Mouse (Mus musculus): Measurements from ENCODE around the gene Acadvl. TPM values are rescaled to one million over a fixed set of nuclear protein-coding genes. Genes with fewer than 3 reads are reported as not detected.
A peak's percentile ranks its signal among the peaks of the same experiment; 100 is the strongest.
"Not testable (repeated sequence)": the region's sequence is repeated elsewhere in the genome, so short reads cannot be mapped to it uniquely, and the experiment has no call there.

The Acadvl gene
- total RNA-seq, 2 experiments from 2014 or later = 56.4 to 67.1 TPM

DNA sequence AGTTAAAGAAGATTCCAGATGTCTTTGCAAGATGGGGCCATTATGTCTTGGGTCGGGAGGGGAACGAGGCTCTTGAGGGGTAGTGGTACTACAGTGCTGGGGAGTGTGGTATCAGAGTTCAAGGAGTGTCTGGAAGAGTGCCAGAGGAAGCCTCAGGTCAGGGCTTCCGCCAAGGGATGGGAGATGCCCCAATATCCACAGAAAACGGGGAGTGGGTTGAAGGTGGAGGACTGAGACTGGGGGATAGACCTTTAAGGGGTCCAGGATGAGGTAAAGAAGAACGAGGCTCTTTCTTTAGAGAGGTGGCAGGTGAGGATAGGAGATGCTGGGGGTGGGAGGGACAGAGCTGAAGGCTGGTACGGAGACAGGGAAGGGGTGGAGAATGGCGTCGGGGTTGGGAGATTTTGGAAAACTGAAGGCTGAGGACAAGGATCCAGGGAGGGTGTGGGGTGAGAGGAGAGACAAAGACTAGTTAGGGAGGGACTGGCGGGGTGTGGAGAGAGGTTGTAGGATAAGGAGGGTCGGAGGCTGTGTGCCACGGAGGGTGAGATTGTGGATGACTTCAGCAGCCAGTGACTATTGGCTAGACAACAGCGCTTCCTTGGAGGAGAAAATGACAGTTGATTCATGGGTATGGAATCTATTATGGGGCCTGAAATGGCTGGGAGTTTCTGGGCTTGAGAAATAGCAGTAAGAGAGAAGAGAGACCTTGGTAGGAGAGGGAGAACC lies 13.4 kb upstream of the Acadvl start:
- no peak for DNase-seq (ENCODE audit: low spot score in 2 of 2)

DNA sequence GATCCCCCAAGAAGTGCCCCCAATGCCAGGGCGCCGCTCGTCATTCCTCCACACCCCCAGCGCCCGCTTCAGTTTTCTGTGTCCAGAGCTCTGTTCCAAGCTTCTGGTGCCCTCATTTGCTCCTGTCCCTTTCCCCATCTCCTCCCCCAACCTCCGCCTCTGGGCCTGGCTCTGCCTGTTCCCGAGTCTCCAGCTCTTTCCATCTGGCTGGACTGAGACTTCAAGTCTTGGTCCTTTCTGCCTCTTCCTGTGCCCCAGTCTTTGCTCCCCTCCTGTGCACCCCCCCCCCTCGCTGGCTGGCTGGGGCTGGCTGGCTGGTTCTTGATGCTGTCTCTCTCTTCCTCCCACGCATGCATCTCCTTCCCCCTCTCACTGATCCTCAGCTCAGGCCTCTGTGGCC lies 12.2 kb upstream of the Acadvl start:
- no peak for DNase-seq (ENCODE audit: low spot score in 2 of 2)

DNA sequence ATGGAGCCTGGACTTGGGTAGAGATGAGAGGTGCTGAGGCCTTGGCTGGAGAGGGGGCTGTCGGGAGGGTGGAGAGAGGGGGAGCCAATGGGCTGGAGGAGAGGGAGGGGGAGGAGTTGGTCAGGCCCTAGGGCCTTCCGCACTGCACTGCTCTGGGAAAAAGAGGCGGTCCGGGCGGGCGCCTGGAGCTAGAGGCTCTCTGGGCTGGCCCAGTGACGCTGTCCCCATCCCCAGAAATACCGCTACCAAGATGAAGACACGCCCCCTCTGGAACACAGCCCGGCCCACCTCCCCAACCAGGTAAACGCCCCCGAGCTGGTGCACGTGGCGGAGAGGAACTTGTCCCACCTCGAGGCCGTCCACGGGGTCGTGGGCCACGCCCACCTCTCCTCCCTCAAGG lies 11.5 kb upstream of the Acadvl start:
- no peak for DNase-seq (ENCODE audit: low spot score in 2 of 2)

DNA sequence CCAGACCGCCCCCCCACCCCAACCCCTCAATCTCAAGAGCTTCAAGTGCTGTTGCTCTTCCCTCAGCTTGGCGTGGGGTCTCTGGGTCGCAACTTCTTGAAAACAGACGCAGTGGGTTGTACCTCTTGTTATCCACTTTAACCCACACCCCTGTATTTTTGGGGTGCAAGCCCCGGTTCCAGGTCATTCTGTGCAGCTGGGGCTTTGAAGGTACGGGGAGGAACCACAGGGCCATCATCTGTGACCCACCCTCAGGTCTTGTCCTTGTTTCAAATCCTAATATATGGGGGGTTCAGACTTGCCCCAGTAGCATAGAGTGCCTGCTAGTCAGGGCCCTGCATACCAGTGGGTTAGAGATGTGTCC lies 8.9 kb upstream of the Acadvl start:
- no peak for DNase-seq (ENCODE audit: low spot score in 2 of 2)

DNA sequence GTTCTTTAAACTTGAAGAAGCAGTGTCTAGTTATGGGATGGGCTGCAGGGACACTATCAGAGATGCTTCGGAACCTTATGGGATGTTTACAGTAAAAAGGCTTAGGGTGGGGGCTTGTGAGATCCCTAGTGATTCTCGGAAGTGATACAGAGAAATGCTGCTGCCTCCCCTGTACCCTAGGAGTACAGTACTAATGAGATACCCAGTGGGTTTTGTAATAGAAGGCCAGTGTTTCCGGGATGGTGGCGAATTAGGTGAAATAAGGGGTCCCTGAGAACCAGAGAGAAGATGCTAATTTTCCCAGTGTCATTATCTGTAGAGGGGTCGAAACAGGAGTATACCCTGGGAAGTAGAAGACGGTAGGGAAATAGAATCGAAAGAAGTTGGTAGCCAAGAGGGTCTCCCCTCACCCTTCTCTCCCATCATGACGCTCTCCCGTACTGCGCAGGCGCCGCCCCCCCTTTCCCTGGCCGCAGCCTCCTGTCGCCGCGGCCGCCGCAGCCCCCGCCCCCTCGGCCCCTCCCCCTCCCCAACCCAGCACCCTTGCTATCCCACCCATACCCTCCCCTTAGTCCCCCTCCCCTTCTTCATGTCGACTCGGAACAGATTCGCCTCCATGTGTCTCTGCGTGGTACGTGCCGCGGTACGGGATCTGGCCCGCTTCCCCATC lies 8.4 kb upstream of the Acadvl start:
- no peak for DNase-seq (ENCODE audit: low spot score in 2 of 2)

DNA sequence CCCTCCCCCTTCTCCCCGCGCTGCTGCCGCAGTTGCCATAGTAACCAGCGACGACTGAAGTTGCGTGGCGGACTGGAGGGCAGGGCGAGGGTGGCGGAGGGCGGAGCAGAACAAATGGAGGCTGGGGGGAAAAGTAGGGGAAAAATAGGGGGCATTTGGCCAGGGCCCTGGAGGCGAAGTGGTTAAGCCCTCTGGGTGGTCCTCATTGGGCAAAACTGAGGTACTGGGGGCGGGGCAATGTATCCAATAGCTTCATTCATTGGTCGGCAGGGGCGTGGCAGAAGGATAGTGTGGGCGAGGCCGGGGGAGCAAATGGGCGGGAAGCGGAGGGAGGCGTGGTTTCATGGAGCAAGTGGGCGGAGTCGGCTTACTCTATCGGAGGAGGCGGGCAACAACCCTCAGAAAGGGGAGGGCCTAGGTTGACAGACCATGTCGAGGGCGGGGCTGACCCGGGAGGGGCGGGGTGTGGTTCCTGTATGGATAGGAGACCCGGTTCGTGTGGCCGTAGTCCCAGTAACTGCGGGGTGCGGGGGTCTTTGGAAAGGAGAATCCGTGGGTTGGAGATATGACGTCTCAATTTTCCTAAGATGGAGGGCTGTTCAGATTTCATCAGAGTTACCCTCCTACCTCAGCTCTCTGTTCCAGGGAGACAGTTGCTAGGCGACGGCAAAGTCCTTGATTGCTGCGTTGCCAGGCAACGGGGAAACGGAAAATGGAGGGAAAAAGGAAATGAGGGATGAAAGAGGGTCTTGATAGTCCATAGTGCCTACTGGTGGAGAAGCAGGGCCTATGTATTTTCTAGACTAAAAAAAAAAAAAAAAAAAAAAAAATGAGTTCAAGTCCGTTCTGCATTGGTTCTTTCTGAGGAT lies 6.3 kb upstream of the Acadvl start:
- DNase-seq (ENCODE audit: low spot score in 2 of 2) = peak; percentile 96 to 98

DNA sequence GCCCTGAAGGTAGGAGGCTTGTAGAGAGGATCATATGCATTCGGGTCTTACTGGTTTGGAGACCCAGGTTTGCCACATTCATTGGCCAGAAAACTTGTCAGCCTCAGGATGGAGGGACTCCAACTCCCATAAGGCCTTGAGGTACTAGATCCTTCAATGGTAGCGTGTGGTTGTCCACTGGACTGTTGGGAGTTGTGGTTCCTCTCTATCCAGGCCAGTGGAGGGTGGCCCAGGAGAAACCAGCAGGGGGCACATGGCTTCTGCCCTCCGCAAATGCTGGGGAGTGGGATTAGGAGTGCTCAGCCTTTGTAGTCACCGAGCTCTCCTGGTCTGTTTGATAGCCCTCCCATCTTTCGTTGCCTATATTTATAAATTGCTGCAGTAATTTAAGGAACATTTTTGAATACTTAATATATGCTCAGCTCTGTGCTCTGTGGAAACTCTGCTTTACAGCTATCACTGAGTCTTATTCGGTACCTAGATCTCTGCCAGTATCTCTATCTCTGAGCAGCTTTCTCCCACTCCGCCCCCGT lies 5.6 kb upstream of the Acadvl start:
- DNase-seq (ENCODE audit: low spot score in 2 of 2) = peak; percentile 65 to 86

DNA sequence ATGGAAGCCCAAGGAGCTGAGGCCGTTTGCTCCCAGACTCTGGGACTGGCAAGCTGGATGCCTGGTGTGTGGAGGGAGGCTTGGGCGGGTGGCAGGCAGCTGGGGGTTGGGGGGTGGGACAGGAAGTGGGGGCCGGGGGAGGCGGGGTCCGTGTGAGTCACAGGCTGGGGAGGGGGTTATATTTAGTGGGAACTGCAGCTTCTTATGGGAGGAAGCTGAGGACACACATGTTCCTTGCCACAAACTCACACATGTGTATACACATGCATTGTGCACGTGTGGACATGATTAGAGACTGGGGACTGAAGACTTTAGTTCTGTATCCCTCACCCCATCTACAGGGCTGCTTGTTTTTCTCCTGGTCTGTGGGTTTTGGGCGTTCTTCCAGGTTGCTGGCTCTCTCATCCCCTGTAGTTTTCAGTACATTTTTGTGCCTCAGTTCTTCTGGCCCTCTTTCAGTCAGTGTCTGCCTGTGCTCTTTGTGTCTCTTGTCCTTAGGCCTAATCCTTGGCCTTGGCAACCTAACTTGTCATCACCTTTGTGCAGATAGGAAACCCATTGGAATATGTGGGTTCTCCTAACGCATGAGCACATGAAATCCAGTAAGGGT lies 4.9 kb upstream of the Acadvl start:
- DNase-seq (ENCODE audit: low spot score in 2 of 2) = peak in 1 of 2 experiments; percentile 65

DNA sequence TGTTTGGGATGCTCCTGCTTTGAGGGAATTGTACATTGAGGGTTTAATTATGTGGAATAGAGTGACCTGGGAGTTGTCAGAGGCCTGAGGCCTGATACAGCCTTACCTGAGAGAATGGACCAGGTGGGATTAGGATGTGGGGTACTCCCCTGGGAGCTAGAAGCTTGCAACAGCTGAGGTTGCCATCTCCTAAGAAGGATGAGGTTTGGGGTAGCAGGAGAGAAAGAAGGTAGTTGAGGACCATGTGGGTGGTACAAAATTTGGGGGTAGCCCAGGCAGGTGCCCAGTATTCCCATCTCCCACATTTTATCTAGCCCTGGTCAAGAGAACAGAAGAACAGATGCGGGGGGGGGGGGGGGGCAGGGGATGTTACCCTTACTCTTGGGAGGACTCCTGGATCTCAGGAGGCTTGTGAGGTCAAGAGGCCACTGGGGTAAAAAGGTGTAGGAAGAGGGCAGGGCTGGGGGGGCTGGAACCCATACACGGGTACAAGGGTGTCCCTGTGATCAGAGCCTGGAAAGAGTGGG lies 4.3 kb upstream of the Acadvl start:
- DNase-seq (ENCODE audit: low spot score in 2 of 2) = peak in 1 of 2 experiments; percentile 49

DNA sequence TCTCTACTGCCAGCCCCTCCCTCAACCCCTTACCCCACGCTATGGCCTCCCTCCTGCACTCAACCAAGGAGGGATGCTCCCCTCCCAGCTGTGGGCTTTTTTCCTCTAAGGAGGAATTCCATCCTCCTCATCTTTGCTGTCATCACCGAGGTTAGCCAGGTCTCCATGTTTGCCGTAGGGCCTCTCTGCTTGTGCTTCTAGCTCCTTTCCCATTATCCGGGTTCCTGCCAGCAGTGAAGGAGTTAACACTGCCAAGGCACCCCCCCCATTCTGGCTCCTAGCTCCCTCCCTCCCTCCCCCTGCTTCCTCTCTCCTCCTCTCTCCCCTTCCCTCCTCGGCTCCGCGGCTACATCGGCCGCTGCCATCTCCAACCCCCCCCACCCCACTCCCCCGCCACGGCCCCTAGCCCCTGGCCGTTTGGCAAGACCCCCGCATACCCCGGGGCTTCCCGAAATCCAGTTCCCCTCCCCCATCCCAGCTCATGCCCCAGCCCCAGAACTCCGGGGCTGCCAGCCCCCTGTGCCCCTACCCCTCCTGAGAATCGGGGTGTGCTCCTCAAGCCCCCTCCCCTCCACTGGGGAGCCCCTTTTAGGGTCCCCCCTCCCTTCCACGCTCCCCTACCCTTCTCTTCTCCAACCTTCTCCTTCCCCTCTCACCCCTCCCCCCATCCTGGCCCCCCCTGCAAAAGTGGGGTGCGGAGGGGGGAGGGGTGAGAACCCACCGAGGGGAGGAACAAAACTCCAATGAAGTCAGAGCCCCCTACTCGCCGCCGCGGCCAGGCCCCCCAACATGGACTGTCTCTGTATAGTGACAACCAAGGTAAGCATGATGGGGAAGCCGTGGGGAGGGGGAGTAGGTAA lies 3.1 kb upstream of the Acadvl start:
- DNase-seq (ENCODE audit: low spot score in 2 of 2) = peak in 1 of 2 experiments; percentile 71

DNA sequence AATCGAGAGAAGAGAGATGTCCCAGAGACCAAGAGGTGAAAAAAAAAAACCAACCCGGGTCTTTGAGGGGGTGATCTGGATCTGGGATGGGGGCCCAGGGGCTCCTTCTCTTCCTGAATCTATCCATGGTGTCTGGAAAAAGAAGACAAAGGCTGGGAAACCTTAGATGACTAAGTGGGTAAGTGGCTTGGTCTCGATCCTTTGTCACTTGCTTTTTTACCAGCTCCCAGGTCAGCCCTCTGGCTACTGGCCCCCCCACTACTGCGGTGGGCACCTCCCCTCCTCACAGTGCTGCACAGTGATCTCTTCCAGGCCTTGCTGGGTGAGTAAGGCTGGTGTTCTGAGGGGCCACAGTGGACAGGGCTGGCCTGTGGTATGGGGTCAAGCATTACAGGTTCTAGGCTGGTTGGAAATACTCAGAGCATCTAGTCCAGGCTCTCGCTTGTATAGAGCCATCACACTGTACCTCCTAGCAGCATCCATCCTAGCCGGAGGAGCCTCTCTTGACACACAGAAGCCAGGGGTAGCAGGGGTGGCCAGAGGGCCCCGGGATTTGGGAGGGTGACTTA lies 2.1 kb upstream of the Acadvl start:
- DNase-seq (ENCODE audit: low spot score in 2 of 2) = no peak

DNA sequence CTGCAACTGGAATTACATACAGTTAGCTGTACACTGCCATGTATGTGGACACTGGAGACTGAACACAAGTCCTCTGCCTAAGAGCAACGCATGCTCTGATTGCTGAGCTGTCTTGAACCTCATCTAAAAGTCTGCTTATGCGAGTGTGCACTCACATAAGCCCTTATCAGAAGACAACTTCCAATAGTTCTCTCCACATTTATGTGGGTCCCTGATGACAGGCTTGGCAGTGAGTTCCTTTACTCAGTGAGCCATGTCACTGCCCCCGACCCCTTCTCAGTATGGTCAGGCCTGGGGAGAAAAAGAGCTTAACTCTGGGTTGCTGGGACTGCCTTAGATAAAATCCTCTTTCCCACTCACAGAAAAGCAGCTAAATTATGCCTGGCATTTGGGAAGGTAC lies 1.5 kb upstream of the Acadvl start, which contains the start of gene Dlg4:
Gene Dlg4, plus strand, starts transcription at position 274 of the 400 bp plus-strand sequence.
- no peak for DNase-seq (ENCODE audit: low spot score in 2 of 2)

DNA sequence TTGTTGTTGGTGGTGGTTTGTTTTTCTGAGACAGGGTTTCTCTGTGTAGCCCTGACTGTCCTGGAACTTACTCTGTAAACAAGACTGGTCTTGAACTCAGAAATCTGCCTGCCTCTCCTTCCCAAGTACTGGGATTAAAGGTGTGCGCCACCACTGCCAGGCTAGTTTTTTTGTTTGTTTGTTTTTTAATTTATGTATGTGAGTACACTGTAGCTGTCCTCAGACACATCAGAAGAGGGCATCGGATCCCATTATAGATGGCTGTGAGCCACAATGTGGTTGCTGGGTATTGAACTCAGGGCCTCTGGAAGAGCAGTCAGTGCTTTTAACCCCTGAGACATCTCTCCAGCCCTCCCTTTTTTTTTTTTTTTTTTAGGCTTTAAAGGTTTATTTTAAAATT lies 966 bp upstream of the Acadvl start:
- DNase-seq (ENCODE audit: low spot score in 2 of 2) = not testable (repeated sequence)

DNA sequence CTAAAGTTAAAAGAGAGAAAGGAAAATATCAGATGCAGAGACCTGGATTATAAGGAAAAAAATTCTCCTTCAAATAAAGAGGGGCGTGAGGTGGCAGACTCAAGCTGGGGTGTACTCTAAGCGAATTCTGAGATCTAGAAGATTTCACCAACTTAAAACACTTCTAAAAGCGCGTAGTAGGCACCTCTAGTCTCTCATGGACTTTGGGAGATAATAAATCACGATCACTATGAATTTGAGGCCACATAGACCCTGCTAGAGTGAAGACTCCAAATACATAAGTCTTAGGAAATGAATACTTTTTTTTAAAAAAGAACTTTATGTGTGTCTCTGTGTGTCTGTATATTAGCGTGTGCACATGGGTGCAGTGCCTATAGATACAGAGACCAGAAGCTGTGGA lies 466 bp upstream of the Acadvl start:
- no peak for DNase-seq (ENCODE audit: low spot score in 2 of 2)

DNA sequence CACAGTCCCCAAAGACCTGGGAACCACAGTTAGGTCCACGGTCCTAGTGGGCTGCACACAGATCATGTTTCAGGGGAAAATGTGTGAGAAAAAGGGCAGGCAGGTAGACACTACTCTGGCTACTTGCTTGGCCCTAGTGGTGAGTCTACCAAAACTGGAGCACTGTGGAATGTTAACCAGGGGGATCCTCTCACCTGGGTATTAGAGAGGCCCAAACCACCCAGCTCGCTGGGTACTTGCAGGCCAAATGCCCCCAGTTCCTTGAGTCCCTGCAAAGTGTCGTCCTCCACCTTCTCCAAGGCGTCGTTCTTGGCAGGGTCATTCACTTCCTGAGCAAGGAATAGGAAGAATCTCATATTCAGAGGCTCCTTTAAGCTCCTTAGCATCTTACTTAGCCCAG lies 1.2 kb downstream of the Acadvl start:
- no peak for DNase-seq (ENCODE audit: low spot score in 2 of 2)

DNA sequence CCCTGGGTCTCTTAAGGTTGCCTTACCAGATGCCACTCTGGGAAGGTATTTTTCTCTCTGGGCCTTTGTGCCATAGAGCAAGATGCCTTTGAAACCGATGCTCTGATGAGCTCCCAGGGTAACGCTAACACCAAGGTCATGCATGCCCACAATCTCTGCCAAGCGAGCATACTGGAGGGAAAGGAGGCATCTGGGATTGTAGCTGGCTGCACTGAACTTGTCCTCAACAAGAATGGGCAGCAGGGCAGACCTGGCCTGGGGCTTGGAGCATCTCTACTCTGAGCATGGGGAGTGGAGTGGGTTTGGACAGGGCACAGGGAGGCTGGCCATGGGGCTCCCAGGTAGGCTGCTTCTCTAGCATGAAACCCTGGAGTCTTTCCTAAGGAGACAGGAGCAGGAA lies 1.8 kb downstream of the Acadvl start:
- no peak for DNase-seq (ENCODE audit: low spot score in 2 of 2)

DNA sequence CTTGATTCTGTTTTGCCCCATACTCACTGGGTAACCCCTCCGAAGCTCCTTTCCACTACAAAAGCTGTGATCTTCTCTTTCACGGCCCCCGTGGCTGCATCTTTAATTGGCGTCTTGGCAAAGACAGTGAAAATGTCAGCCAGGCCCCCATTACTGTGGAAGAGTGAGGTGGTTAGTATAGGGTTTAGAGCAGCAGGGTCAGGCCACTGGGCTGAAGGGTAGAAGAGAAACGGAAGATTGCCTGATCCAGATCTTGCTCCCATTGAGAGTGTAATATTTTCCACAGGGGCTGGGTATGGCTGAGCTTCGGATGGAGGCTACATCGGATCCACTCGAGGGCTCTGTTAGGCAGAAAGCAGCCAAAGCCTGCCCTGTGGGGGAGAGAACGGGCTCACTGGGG lies 2.3 kb downstream of the Acadvl start:
- no peak for DNase-seq (ENCODE audit: low spot score in 2 of 2)

DNA sequence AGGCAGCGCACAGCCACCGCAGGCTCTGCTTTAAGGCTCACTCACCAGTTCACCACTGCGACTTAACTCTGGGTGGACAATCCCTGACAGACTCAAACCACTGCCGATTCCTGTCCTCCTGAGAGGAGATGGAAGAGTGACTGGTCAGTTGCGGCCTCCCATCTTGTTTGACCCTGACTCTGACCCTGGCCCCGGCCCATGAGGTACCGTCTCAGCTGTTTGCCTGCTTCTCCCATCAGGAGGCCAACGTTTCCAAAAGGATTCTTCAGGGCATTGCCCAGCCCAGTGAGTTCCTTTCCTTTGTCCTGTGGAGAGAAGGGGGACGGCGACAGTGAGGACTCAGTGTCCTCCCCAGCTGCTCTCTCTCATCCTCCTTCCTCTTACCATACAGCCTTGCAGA lies 4.2 kb downstream of the Acadvl start:
- DNase-seq (ENCODE audit: low spot score in 2 of 2) = peak in 1 of 2 experiments; percentile 3

DNA sequence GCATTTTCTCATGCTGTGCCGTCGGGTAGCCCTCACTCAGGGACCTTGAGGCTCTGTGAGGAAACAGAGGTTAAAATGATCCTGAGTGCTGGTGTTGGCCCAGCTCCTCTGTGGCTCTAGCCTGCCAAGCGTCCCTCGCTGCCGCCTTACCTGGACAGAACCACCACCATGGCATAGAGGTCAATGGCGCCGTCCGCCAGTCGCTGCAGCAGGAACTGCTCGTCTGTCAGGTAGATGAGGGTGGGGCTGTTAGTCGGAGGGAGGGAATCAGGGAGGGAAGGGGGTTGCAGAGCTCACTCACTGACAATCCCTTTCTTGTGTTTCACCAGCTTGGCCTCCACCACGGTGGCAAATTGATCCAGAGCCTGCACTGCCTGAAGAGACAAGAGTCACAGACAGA lies 4.7 kb downstream of the Acadvl start:
- DNase-seq (ENCODE audit: low spot score in 2 of 2) = no peak

DNA sequence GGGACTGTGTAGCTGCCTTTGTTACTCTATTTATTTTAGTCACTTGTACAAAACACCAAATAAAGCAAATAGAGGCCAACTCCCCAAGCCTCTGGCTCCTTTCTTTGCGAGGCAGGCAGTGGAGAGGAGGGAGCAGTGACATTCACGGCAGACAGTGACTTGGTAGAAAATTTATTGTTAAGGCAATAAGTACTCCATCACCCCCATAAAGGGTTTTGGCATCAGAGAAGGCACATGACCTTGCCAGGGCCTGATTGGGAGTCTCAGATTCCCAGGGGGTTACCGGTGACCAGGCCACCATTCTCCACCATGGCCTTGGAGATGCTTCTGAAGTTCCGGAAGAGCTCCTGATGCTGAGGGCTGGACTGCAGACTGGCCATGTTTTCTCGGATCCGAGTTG lies 5.2 kb downstream of the Acadvl start:
- DNase-seq (ENCODE audit: low spot score in 2 of 2) = no peak
